Mouse (Mus musculus): ENCODE data around the gene Hacd3.

- peak; percentile 54; the same call in 1 of the 3 replicates for TF ChIP-seq GATA1 (IDR thresholded peaks at IDR 0.05; ENCODE audit: borderline replicate concordance, low read length)
- no peak for TF ChIP-seq FLI1 (IDR thresholded peaks at IDR 0.05; ENCODE audit: low read length)
Observed at GRCm38 (mm10) chr9:64938535-64938934, 83.0 kb downstream of the Hacd3 start.

Data from megakaryocyte, embryonic 14.5 days (primary cell).